Mouse (Mus musculus) limb, embryonic 14.5 days (tissue): ENCODE measurements around the gene Ctnna2. TPM values are rescaled to one million over a fixed set of nuclear protein-coding genes. Genes with fewer than 3 reads are reported as not detected.

ENCODE experiments used
- ATAC-seq: fragments of 200-750 bp; cut with Nextera tagmentation; 2 replicates; pipeline ENCODE4 v1.8.0; 2017; ENCODE audit warnings: low read depth, moderate number of reproducible peaks, moderate TSS enrichment; ENCODE audit not compliant: low FRiP score
- DNase-seq: peaks from one replicate; pipeline ENCODE4 v3.0.0-alpha.2; 2015; ENCODE audit warnings: low spot score
- H3K27ac ChIP-seq: fragments of 300-500 bp; sonication (generic); replicated peaks from 2 replicates; pipeline ENCODE4 v1.5.1; 2014; ENCODE audit warnings: low read depth, mild to moderate bottlenecking, low read length, moderate library complexity, mixed read lengths
- H3K27me3 ChIP-seq: fragments of 300-500 bp; sonication (generic); 2 replicates; pipeline ENCODE4 v1.6.1; 2014; ENCODE audit warnings: low read length, mixed read lengths; ENCODE audit not compliant: control insufficient read depth, insufficient read depth
- H3K36me3 ChIP-seq: fragments of 300-500 bp; sonication (generic); 2 replicates; pipeline ENCODE4 v1.6.1; 2014; ENCODE audit warnings: mild to moderate bottlenecking, low read length, moderate library complexity, mixed read lengths; ENCODE audit not compliant: control insufficient read depth, insufficient read depth
- H3K4me1 ChIP-seq: fragments of 300-500 bp; sonication (generic); 2 replicates; pipeline ENCODE4 v1.6.1; 2014; ENCODE audit warnings: antibody characterized with exemption, low read length, mixed read lengths; ENCODE audit not compliant: control insufficient read depth, insufficient read depth
- H3K4me2 ChIP-seq: fragments of 300-500 bp; sonication (generic); replicated peaks from 2 replicates; pipeline ENCODE4 v1.6.1; 2014; ENCODE audit warnings: low read depth, mild to moderate bottlenecking, low read length, moderate library complexity; ENCODE audit not compliant: severe bottlenecking
- H3K4me3 ChIP-seq: fragments of 300-500 bp; sonication (generic); replicated peaks from 2 replicates; pipeline ENCODE4 v1.5.1; 2014; ENCODE audit warnings: low read length
- H3K9ac ChIP-seq: fragments of 300-500 bp; sonication (generic); 2 replicates; pipeline ENCODE4 v1.6.1; 2014; ENCODE audit warnings: mild to moderate bottlenecking, low read depth, low read length, moderate library complexity; ENCODE audit not compliant: severe bottlenecking
- H3K9me3 ChIP-seq: fragments of 300-500 bp; sonication (generic); 2 replicates; pipeline ENCODE4 v1.6.1; 2016; ENCODE audit warnings: low read length; ENCODE audit not compliant: control insufficient read depth
- POLR2A ChIP-seq: fragments of 200-500 bp; IDR thresholded peaks from 2 replicates; pipeline ENCODE4 v1.8.0; 2012; ENCODE audit warnings: inconsistent platforms, mild to moderate bottlenecking, moderate library complexity, borderline replicate concordance; ENCODE audit not compliant: insufficient read depth, insufficient read length; ENCODE audit errors: extremely low read depth
- WGBS: fragments of 180-500 bp; shearing (Covaris S2); extraction: QIAGEN DNeasy Blood & Tissue Kit; methylation state at CpG from one replicate; pipeline ENCODE4 v1.1.7; 2014; 5-methylcytosine and 5-hydroxymethylcytosine counted together
- polyA plus RNA-seq, 2 experiments: library from polyadenylated mRNA; depleted of rRNA in 1 of 2; stranded (reverse) in 1 of 2; unstranded in 1 of 2; fragments of >200 nt; fragmentation: Nextera tagmentation in 1 of 2; extraction: Ambion mirVana in 1 of 2; gene quantifications; 2 replicates each; pipeline versions ENCODE4 v1.2.1 to v1.2.3; 2012 to 2014

The Ctnna2 gene
- polyA plus RNA-seq, 2 experiments = 1.7 to 2.7 TPM

DNA sequence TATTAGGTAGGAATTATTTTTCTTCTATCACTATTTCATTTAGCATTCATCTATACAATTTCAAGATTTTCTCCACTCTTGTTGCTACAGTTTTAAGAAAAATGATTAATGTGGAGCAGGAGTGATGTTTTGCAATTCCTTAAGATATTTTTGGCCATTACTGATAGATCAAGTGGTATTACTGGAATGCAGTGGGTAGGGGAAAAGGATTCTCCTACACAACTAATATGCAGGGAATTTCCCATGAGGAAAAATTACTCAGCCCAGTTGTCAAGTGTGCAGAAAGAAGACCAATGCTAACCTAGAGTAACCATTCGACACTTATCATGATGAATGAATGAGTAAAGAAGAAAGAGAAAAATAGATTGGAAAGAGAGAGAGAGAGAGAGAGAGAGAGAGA is 587.8 kb downstream of the Ctnna2 start:
- Histone ChIP-seq H3K4me2 (no peak overlapping the region), H3K9me3 (no peaks in the 10 kb centered on the region), H3K36me3 (no peaks in the 10 kb centered on the region), H3K27ac (no peak overlapping the region), H3K4me1 (no peaks in the 10 kb centered on the region), H3K27me3 (no peaks in the 10 kb centered on the region), H3K9ac (no peak overlapping the region), H3K4me3 (no peak overlapping the region)
- TF ChIP-seq POLR2A = no peak
- DNase-seq (no peak), ATAC-seq (no peak)
- WGBS = 84% methylated on average over 1 of the region's 1 CpGs

DNA sequence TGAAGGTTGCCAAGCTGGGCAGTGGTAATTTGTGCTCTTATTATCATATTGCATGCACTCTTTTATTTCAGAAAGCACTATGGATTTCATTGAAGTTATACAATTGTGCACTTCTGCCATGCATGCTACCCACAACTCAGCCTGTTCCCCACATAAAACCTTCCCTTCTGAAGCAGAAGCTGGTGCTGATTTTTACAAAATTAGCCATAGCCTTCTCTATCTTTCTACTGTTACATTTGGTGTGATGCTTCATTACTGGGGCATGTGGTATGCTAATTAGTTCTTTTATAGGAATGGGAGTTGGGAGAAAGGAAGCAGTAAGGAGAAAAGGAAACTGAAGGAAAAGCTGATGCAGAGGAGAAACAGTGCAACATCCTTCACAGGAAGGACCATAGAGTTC is 598.2 kb downstream of the Ctnna2 start:
- Histone ChIP-seq H3K36me3 (no peaks in the 10 kb centered on the region), H3K27ac (no peak overlapping the region), H3K4me1 (no peaks in the 10 kb centered on the region), H3K27me3 (no peaks in the 10 kb centered on the region), H3K4me3 (no peak overlapping the region), H3K9ac (no peak overlapping the region), H3K9me3 (no peaks in the 10 kb centered on the region), H3K4me2 (no peak overlapping the region)
- DNase-seq = no peak
- ATAC-seq = no peak
- no peak for TF ChIP-seq POLR2A

DNA sequence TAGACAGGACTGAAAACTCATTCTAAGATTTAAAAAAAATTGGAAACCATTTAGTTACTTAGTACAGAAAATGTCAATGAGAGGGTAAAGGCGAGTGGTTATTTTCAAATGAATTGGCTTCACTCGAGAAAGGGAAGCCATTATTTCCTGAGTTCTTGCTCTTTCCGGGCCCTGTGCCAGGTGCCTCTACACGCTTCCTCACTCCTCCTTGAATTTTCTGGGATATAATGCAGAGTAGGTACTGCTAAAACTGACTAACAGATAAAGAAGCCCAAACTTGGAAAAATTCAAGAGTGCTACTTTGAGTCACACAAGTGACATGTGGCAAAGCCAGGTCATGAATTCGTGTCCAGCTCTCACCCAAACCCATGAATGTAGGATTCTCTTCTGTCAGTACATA is 606.4 kb downstream of the Ctnna2 start:
- Histone ChIP-seq H3K36me3 (no peaks in the 10 kb centered on the region), H3K4me2 (no peak overlapping the region), H3K4me3 (no peak overlapping the region), H3K27ac (no peak overlapping the region), H3K27me3 (no peaks in the 10 kb centered on the region), H3K4me1 (no peaks in the 10 kb centered on the region), H3K9me3 (no peaks in the 10 kb centered on the region), H3K9ac (no peak overlapping the region)
- 51% methylated on average over 5 of the region's 5 CpGs for WGBS
- TF ChIP-seq POLR2A = no peak
- DNase-seq (peak; percentile 40), ATAC-seq (no peak)

GRCm38 (mm10) chr6:77371147-77371546 is 608.4 kb downstream of the Ctnna2 start:
- no peak overlapping the region for H3K9ac ChIP-seq

DNA sequence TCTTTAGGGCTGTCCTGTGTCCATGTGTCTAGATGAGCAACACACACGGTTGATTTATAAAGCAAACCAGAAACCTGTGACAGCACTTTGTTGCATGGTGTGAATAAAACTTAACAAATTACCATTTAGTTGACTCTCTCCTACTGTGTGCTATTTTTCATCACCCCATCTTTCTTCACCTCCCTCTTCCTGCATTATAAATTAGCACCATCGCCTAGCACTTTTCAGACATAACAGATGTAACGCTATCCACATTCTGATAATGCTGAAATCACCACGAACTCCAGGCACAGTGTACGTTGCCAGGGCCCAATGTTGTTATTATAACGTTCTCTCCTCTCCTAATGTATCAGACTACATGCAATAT is 621.0 kb downstream of the Ctnna2 start:
- no peak for ATAC-seq
- Histone ChIP-seq H3K27me3 (no peaks in the 10 kb centered on the region), H3K4me1 (no peaks in the 10 kb centered on the region), H3K27ac (no peak overlapping the region), H3K9me3 (no peaks in the 10 kb centered on the region), H3K36me3 (no peaks in the 10 kb centered on the region), H3K9ac (no peak overlapping the region), H3K4me3 (no peak overlapping the region), H3K4me2 (no peak overlapping the region)
- TF ChIP-seq POLR2A = no peak
- WGBS = 76% methylated on average over 6 of the region's 6 CpGs
- no peak for DNase-seq

More at GRCm38 (mm10) chr6:77371147-77371546, 608.4 kb downstream of the Ctnna2 start:
- TF ChIP-seq POLR2A = no peak
- no peak for DNase-seq
- WGBS = 97% methylated on average over 2 of the region's 2 CpGs
- Histone ChIP-seq H3K4me2 (no peak overlapping the region), H3K36me3 (no peaks in the 10 kb centered on the region), H3K4me1 (no peaks in the 10 kb centered on the region), H3K27ac (no peak overlapping the region), H3K9me3 (no peaks in the 10 kb centered on the region), H3K27me3 (no peaks in the 10 kb centered on the region), H3K4me3 (no peak overlapping the region)
- no peak for ATAC-seq
